Mouse (Mus musculus) heart, embryonic 12.5 days (tissue): ENCODE data around the gene Sp6. TPM values are rescaled to one million over a fixed set of nuclear protein-coding genes. Genes with fewer than 3 reads are reported as not detected.

ENCODE experiments used
- ATAC-seq: fragments of 200-750 bp; cut with Nextera tagmentation; 2 replicates; pipeline ENCODE4 v1.8.0; 2017; ENCODE audit warnings: moderate TSS enrichment, moderate library complexity; ENCODE audit not compliant: insufficient number of reproducible peaks, low FRiP score
- H3K27ac ChIP-seq: fragments of 300-500 bp; sonication (generic); 2 replicates; pipeline ENCODE4 v1.5.1; 2016; ENCODE audit warnings: mild to moderate bottlenecking, moderate library complexity; ENCODE audit not compliant: poor library complexity, severe bottlenecking
- H3K27me3 ChIP-seq: fragments of 300-500 bp; sonication (generic); replicated peaks from 2 replicates; pipeline ENCODE4 v1.6.1; 2016; ENCODE audit warnings: mild to moderate bottlenecking, moderate library complexity
- H3K36me3 ChIP-seq: fragments of 300-500 bp; sonication (generic); 2 replicates; pipeline ENCODE4 v1.6.1; 2016; ENCODE audit warnings: mild to moderate bottlenecking, moderate library complexity
- H3K4me1 ChIP-seq: fragments of 300-500 bp; sonication (generic); replicated peaks from 2 replicates; pipeline ENCODE4 v1.6.1; 2016; ENCODE audit warnings: mild to moderate bottlenecking
- H3K4me2 ChIP-seq: fragments of 300-500 bp; sonication (generic); 2 replicates; pipeline ENCODE4 v1.6.1; 2016; ENCODE audit warnings: mild to moderate bottlenecking, moderate library complexity
- H3K4me3 ChIP-seq: fragments of 300-500 bp; sonication (generic); 2 replicates; pipeline ENCODE4 v1.5.1; 2016; ENCODE audit warnings: mild to moderate bottlenecking
- H3K9ac ChIP-seq: fragments of 300-500 bp; sonication (generic); 2 replicates; pipeline ENCODE4 v1.6.1; 2016; ENCODE audit warnings: mild to moderate bottlenecking, moderate library complexity
- H3K9me3 ChIP-seq: fragments of 300-500 bp; sonication (generic); replicated peaks from 2 replicates; pipeline ENCODE4 v1.6.1; 2016; ENCODE audit warnings: mild to moderate bottlenecking, moderate library complexity
- WGBS: fragments of 180-500 bp; shearing (Covaris S2); methylation state at CpG from one replicate; pipeline ENCODE4 v1.1.7; 2016; 5-methylcytosine and 5-hydroxymethylcytosine counted together
- microRNA-seq: library from miRNA; unstranded; fragments of <30 nt; microRNA quantifications from one replicate; pipeline ENCODE4, GENCODE M21; 2017
- polyA plus RNA-seq: library from polyadenylated mRNA; unstranded; fragments of >200 nt; fragmentation: Nextera tagmentation; extraction: Ambion mirVana; gene quantifications from 2 replicates; pipeline ENCODE4 v1.2.1, GENCODE M21; 2016

Sp6 gene
- polyA plus RNA-seq, 1 experiment from 2014 or later = 0.45 TPM

GRCm38 (mm10) chr11:97066656-97067360 is 53.6 kb downstream of the Sp6 start:
- no peak for ATAC-seq
- Histone ChIP-seq H3K27me3 (no peaks in the 10 kb centered on the region), H3K36me3 (peaks cover 41% of the 10 kb centered on the region), H3K4me1 (peaks cover 24% of the 10 kb centered on the region), H3K27ac (no peak overlapping the region), H3K4me2 (no peak overlapping the region), H3K9me3 (no peaks in the 10 kb centered on the region), H3K4me3 (no peak overlapping the region), H3K9ac (no peak overlapping the region)
- WGBS = 46% methylated on average over 22 of the region's 22 CpGs

DNA sequence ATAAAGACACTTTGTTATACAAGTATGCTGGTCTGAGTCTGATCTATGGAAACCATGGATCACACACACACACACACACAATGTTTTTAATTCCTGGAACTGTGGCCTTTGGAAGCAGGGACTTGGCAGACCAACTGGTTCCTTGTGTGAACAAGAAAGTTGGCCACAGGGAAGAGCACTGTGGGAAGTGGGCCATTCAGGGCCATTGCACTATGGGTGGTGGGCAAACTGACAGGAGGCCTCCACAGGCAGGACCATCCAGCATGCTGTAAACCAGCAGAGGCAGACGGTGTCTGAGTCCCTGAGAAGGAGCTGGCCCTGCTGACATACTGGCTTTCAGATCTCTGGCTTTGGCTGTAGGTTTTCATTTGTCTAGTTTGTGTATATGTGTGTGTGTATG is 56.1 kb downstream of the Sp6 start:
- Histone ChIP-seq H3K4me2 (no peak overlapping the region), H3K27me3 (no peaks in the 10 kb centered on the region), H3K4me3 (no peak overlapping the region), H3K9ac (no peak overlapping the region), H3K4me1 (peaks cover 21% of the 10 kb centered on the region), H3K36me3 (peaks cover 31% of the 10 kb centered on the region), H3K9me3 (no peaks in the 10 kb centered on the region), H3K27ac (no peak overlapping the region)
- WGBS = 55% methylated on average over 1 of the region's 1 CpGs
- ATAC-seq = no peak

DNA sequence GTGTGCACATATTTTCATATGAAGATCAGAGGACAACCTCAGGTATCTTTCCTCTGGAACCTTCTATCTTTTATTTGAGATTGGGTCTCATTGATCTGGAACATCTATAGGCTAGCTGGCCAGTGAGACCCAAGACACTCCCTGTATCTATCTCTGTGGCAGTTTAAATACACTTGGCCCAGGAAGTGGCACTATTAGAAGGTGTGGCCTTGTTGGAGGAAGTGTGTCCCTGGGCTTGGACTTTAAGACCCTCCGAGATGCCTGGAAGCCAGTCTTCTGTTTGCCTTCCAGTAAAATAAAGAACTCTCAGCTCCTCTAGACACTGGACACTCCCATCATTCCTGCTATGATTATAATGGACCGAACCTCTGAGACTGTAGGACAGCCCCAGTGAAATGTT is 56.6 kb downstream of the Sp6 start:
- Histone ChIP-seq H3K9me3 (no peaks in the 10 kb centered on the region), H3K4me2 (no peak overlapping the region), H3K4me1 (peaks cover 21% of the 10 kb centered on the region), H3K36me3 (peaks cover 29% of the 10 kb centered on the region), H3K27me3 (no peaks in the 10 kb centered on the region), H3K9ac (no peak overlapping the region), H3K4me3 (no peak overlapping the region), H3K27ac (no peak overlapping the region)
- WGBS = 79% methylated on average over 2 of the region's 2 CpGs
- ATAC-seq = no peak

DNA sequence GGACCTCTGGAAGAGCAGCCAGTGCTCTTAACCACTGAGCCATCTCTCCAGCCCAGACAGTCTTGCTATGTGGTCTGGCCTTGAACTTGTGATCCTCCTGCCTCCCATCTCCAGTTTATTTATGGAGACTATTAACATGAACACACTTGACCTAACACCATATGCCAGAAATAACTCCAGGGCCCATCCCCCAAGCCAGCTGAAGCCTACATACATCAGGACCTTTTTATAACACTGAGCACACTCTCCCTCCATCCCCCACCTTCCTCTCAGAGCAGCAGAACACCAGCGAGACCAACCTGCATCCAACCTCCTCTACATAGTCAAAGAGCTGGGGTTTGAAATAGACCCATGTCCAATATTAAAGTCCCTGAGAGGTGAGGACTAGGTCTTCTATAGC is 57.9 kb downstream of the Sp6 start:
- H3K9me3 ChIP-seq = no peaks in the 10 kb centered on the region
- peak; percentile 41; the same call in 1 of the 2 replicates for ATAC-seq
- H3K4me3 ChIP-seq = no peak overlapping the region
- 51% methylated on average over 1 of the region's 1 CpGs for WGBS
- no peaks in the 10 kb centered on the region for H3K27me3 ChIP-seq
- peaks cover 23% of the 10 kb centered on the region for H3K36me3 ChIP-seq
- peaks cover 14% of the 10 kb centered on the region for H3K4me1 ChIP-seq
- H3K27ac ChIP-seq = peak overlapping the region; percentile 68; the same call in 1 of the 2 replicates
- H3K4me2 ChIP-seq = no peak overlapping the region
- H3K9ac ChIP-seq = no peak overlapping the region

DNA sequence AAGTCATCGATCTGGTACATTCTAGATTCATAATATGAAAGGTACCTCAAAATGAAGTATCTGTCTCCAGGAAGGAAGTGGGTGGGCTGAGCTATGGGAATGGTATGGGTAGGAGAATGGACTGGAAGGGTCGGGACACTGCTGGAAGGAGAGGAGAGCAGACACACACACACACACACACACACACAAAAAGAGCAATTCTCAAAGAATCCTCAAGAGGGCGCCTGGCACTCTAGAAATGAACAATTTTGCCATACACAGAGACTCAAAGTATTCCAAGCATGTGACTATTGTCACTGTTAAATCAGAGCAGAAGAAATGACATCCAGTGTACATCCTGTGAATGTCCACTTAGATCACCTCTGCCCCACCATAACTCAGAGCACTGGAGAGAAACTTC is 59.3 kb downstream of the Sp6 start:
- H3K4me1 ChIP-seq = peaks cover 10% of the 10 kb centered on the region
- no peak overlapping the region for H3K4me2 ChIP-seq
- WGBS = 24% methylated on average over 3 of the region's 3 CpGs
- peaks cover 12% of the 10 kb centered on the region for H3K36me3 ChIP-seq
- no peak for ATAC-seq
- no peak overlapping the region for H3K4me3 ChIP-seq
- H3K27me3 ChIP-seq = no peaks in the 10 kb centered on the region
- H3K9ac ChIP-seq = no peak overlapping the region
- no peak overlapping the region for H3K27ac ChIP-seq
- H3K9me3 ChIP-seq = no peaks in the 10 kb centered on the region

DNA sequence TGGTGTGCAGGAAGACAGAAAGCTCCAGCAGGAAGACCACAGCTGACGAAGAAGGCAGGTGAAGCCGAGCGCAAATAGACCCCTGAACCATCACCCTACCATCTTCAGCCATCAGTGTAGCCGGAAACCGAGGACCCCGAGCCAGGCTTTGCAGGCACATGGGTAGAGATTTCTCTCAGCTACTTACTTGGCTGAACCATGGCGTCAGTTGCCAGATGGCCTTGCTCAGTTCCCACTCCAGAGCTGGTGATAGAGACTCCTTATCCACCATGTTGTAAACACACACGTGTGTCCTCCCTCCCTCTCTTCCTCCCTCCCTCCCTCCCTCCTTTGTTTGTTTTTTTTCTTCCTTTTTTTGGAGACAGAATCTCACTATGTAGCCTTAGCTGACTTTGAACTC is 61.0 kb downstream of the Sp6 start:
- Histone ChIP-seq H3K27ac (no peak overlapping the region), H3K9me3 (no peaks in the 10 kb centered on the region), H3K4me1 (peaks cover 10% of the 10 kb centered on the region), H3K36me3 (no peaks in the 10 kb centered on the region), H3K4me2 (no peak overlapping the region), H3K9ac (no peak overlapping the region), H3K27me3 (no peaks in the 10 kb centered on the region), H3K4me3 (no peak overlapping the region)
- WGBS = 58% methylated on average over 8 of the region's 8 CpGs
- no peak for ATAC-seq

Small RNA genes within 50 kb of the gene (microRNA-seq; reads per million reads assigned to microRNA genes)
- gene Mir8103 = not detected

Other genes starting within 250 kb of the Sp6 start
- gene Snx11, start 235.8 kb upstream of the Sp6 start, polyA plus RNA-seq = 14.3 and 14.7 TPM in 2 replicates
- 57.9 and 61.0 TPM in 2 replicates for gene Cbx1, start 224.3 kb upstream of the Sp6 start, polyA plus RNA-seq
- gene Nfe2l1, start 183.4 kb upstream of the Sp6 start, polyA plus RNA-seq = 85.8 and 89.7 TPM in 2 replicates
- gene Copz2, start 163.5 kb upstream of the Sp6 start, polyA plus RNA-seq = 105 TPM in 2 replicates
- 52.3 and 58.0 TPM in 2 replicates for gene Cdk5rap3, start 96.9 kb upstream of the Sp6 start, polyA plus RNA-seq
- gene Prr15l, start 85.3 kb upstream of the Sp6 start, polyA plus RNA-seq = 0.46 and 0.51 TPM in 2 replicates
- gene Pnpo, start 69.4 kb upstream of the Sp6 start, polyA plus RNA-seq = 37.7 and 40.5 TPM in 2 replicates
- 18.0 and 19.9 TPM in 2 replicates for gene Sp2, start 30.4 kb upstream of the Sp6 start, polyA plus RNA-seq
- gene Scrn2, start 16.5 kb downstream of the Sp6 start, polyA plus RNA-seq = 17.0 and 18.3 TPM in 2 replicates
- 0.28 and 0.66 TPM in 2 replicates for gene Lrrc46, start 28.0 kb downstream of the Sp6 start, polyA plus RNA-seq
- 71.3 and 74.7 TPM in 2 replicates for gene Mrpl10, start 28.2 kb downstream of the Sp6 start, polyA plus RNA-seq
- gene Osbpl7, start 37.2 kb downstream of the Sp6 start, polyA plus RNA-seq = 4.8 and 5.5 TPM in 2 replicates
- not detected in 2 replicates for gene Tbx21, start 101.9 kb downstream of the Sp6 start, polyA plus RNA-seq
- gene Tbkbp1, start 138.1 kb downstream of the Sp6 start, polyA plus RNA-seq = 10.6 and 12.6 TPM in 2 replicates
- gene Kpnb1, start 174.5 kb downstream of the Sp6 start, polyA plus RNA-seq = 41.7 and 45.4 TPM in 2 replicates